Mouse (Mus musculus) heart, postnatal 0 days (tissue): ENCODE measurements at regions not wholly inside any gene's neighbourhood (a gene's known extent, or its start where the extent isn't known, plus 50 kb on each side); places are given as distances from the start of the nearest gene placed in this dataset.

Source experiments
- ATAC-seq: fragments of 200-750 bp; cut with Nextera tagmentation; 2 replicates; pipeline ENCODE4 v1.8.0; 2017; ENCODE audit warnings: low read depth, moderate number of reproducible peaks, moderate library complexity; ENCODE audit not compliant: insufficient read depth
- DNase-seq: peaks from one replicate; pipeline ENCODE4 v3.0.0-alpha.2; 2016; ENCODE audit warnings: low spot score
- H3K27ac ChIP-seq: fragments of 300-500 bp; sonication (generic); 2 replicates; pipeline ENCODE4 v1.5.1; 2014; ENCODE audit warnings: low read depth, mild to moderate bottlenecking
- H3K27me3 ChIP-seq: fragments of 300-500 bp; sonication (generic); 2 replicates; pipeline ENCODE4 v1.6.1; 2014; ENCODE audit warnings: low read length, mixed read lengths; ENCODE audit not compliant: control insufficient read depth, insufficient read depth
- H3K36me3 ChIP-seq: fragments of 300-500 bp; sonication (generic); replicated peaks from 2 replicates; pipeline ENCODE4 v1.6.1; 2014; ENCODE audit warnings: low read length, mixed read lengths; ENCODE audit not compliant: control insufficient read depth, insufficient read depth
- H3K4me1 ChIP-seq: fragments of 300-500 bp; sonication (generic); 2 replicates; pipeline ENCODE4 v1.6.1; 2014; ENCODE audit warnings: antibody characterized with exemption; ENCODE audit not compliant: control insufficient read depth, insufficient read depth
- H3K4me2 ChIP-seq: fragments of 300-500 bp; sonication (generic); 2 replicates; pipeline ENCODE4 v1.6.1; 2014; ENCODE audit warnings: low read depth, mild to moderate bottlenecking, low read length, moderate library complexity
- H3K4me3 ChIP-seq: fragments of 300-500 bp; sonication (generic); 2 replicates; pipeline ENCODE4 v1.5.1; 2014; ENCODE audit warnings: low read depth, low read length
- H3K9ac ChIP-seq: fragments of 300-500 bp; sonication (generic); replicated peaks from 2 replicates; pipeline ENCODE4 v1.6.1; 2014; ENCODE audit warnings: low read depth, low read length, mixed read lengths
- H3K9me3 ChIP-seq: fragments of 300-500 bp; sonication (generic); replicated peaks from 2 replicates; pipeline ENCODE4 v1.6.1; 2016; ENCODE audit warnings: low read length; ENCODE audit not compliant: control insufficient read depth
- CTCF ChIP-seq: IDR thresholded peaks from 2 replicates; pipeline ENCODE4 v1.5.1; 2016; ENCODE audit warnings: antibody characterized with exemption, control low read depth, low read depth
- EP300 ChIP-seq: IDR thresholded peaks from 2 replicates; pipeline ENCODE4 v1.6.1; 2016; ENCODE audit warnings: antibody characterized with exemption, low read depth
- WGBS: fragments of 180-500 bp; shearing (Covaris S2); extraction: QIAGEN DNeasy Blood & Tissue Kit; methylation state at CpG from one replicate; pipeline ENCODE4 v1.1.7; 2014; 5-methylcytosine and 5-hydroxymethylcytosine counted together

GRCm38 (mm10) chr4:114685454-114685853 is 136.1 kb upstream of the Gm12830 start:
- peak overlapping the region; percentile 8; the same call in 1 of the 2 replicates for H3K4me2 ChIP-seq
- no peak overlapping the region for H3K27ac ChIP-seq
- H3K27me3 ChIP-seq = peaks cover 24% of the 10 kb centered on the region; the same call in 1 of the 2 replicates
- H3K4me1 ChIP-seq = no peaks in the 10 kb centered on the region; the same call in 1 of the 2 replicates
- H3K9ac ChIP-seq = no peak overlapping the region
- TF ChIP-seq EP300 (no peak), CTCF (peak; percentile 53)
- no peaks in the 10 kb centered on the region for H3K9me3 ChIP-seq
- 9% methylated on average over 11 of the region's 11 CpGs for WGBS
- no peak overlapping the region for H3K4me3 ChIP-seq
- peak; percentile 51 for DNase-seq
- H3K36me3 ChIP-seq = no peaks in the 10 kb centered on the region
- ATAC-seq = peak; percentile 62; the same call in 1 of the 2 replicates

- H3K4me2 ChIP-seq = no peak overlapping the region
- ATAC-seq (no peak), DNase-seq (no peak)
- H3K27me3 ChIP-seq = peaks cover 24% of the 10 kb centered on the region; the same call in 1 of the 2 replicates
- WGBS = 65% methylated on average over 4 of the region's 4 CpGs
- H3K4me1 ChIP-seq = no peaks in the 10 kb centered on the region; the same call in 1 of the 2 replicates
- no peak overlapping the region for H3K9ac ChIP-seq
- no peak overlapping the region for H3K4me3 ChIP-seq
- H3K9me3 ChIP-seq = no peaks in the 10 kb centered on the region
- H3K27ac ChIP-seq = no peak overlapping the region
- TF ChIP-seq CTCF (no peak), EP300 (no peak)
- no peaks in the 10 kb centered on the region for H3K36me3 ChIP-seq
Observed at GRCm38 (mm10) chr4:114686091-114686490, 135.4 kb upstream of the Gm12830 start.

GRCm38 (mm10) chr4:114688356-114688972 is 133.1 kb upstream of the Gm12830 start:
- Histone ChIP-seq H3K27ac (no peak overlapping the region), H3K4me1 (no peaks in the 10 kb centered on the region; the same call in 1 of the 2 replicates), H3K27me3 (peaks cover 24% of the 10 kb centered on the region; the same call in 1 of the 2 replicates), H3K9me3 (no peaks in the 10 kb centered on the region), H3K4me3 (no peak overlapping the region), H3K36me3 (no peaks in the 10 kb centered on the region), H3K4me2 (no peak overlapping the region), H3K9ac (no peak overlapping the region)
- TF ChIP-seq EP300 (no peak), CTCF (no peak)
- ATAC-seq = no peak
- WGBS = 23% methylated on average over 16 of the region's 16 CpGs
- DNase-seq = peak; percentile 26

GRCm38 (mm10) chr4:114688973-114689371 is 132.6 kb upstream of the Gm12830 start:
- TF ChIP-seq EP300 (no peak), CTCF (peak; percentile 28)
- no peak overlapping the region for H3K9ac ChIP-seq
- H3K4me3 ChIP-seq = no peak overlapping the region
- no peaks in the 10 kb centered on the region for H3K9me3 ChIP-seq
- H3K4me1 ChIP-seq = no peaks in the 10 kb centered on the region; the same call in 1 of the 2 replicates
- DNase-seq (no peak), ATAC-seq (no peak)
- H3K36me3 ChIP-seq = no peaks in the 10 kb centered on the region
- no peak overlapping the region for H3K4me2 ChIP-seq
- no peak overlapping the region for H3K27ac ChIP-seq
- H3K27me3 ChIP-seq = peaks cover 24% of the 10 kb centered on the region; the same call in 1 of the 2 replicates
- 59% methylated on average over 6 of the region's 6 CpGs for WGBS

- WGBS = 37% methylated on average over 4 of the region's 4 CpGs
- Histone ChIP-seq H3K4me1 (no peaks in the 10 kb centered on the region), H3K27me3 (0 out of 2 replicates have a peak, but pooled peaks cover 4% of the 10 kb centered on the region), H3K9ac (no peak overlapping the region), H3K4me2 (no peak overlapping the region), H3K27ac (no peak overlapping the region), H3K36me3 (no peaks in the 10 kb centered on the region), H3K9me3 (no peaks in the 10 kb centered on the region), H3K4me3 (no peak overlapping the region)
- ATAC-seq = no peak
- no peak for TF ChIP-seq EP300
- no peak for TF ChIP-seq CTCF
- no peak for DNase-seq
Observed at GRCm38 (mm10) chr4:114705586-114705985, 115.9 kb upstream of the Gm12830 start.
